8 mouse cellular contexts compared by ENCODE assay signal in the genomic region with DNA sequence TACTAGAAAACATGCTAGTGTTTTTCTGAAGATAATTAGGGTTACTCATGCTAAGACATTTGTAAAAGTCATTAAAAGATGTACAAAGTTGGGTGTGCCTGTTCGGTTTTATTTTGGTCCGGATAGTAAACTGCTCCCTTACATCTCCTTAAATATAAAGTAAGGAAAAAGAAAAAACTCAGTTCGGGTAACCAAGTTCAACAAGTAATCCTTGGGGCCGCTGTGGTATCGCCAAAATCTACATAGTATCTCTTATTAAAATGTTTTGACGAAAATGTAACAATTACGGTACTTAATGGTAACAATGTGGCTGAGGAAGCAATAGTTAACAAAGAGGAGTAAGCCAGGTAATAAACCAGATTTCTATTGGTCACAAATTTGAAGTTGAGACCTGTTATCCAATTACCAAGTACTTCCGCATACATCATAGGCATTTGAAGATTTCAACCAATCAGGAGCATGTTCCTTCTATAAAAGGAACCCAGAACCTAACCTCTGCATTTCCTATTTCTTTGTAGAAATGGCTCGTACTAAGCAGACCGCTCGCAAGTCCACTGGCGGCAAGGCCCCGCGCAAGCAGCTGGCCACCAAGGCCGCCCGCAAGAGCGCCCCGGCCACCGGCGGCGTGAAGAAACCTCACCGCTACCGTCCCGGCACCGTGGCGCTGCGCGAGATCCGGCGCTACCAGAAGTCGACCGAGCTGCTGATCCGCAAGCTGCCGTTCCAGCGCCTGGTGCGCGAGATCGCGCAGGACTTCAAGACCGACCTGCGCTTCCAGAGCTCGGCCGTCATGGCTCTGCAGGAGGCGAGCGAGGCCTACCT. TPM values are rescaled to one million over a fixed set of nuclear protein-coding genes. Genes with fewer than 3 reads are reported as not detected.
DNase-seq lines count a peak whose midpoint lies in the region; ATAC-seq lines count a peak whose summit lies in the region.

Hist1h3f (plus strand) TSS at position 88 of the 822 bp plus-strand sequence.

- peak; percentile 96 for ATAC-seq in hindbrain, embryonic 12.5 days (ENCODE audit: low FRiP score)

- peak within 1 kb of the TSS; percentile 92 for H3K27ac ChIP-seq in hindbrain, embryonic 12.5 days

- peak; percentile 83 for DNase-seq in T-cell, adult 2 months (ENCODE audit: low spot score)
- DNase-seq in cerebellum, adult 9-11 months: peak; percentile 86
- peak; percentile 57 to 66 for DNase-seq in frontal cortex, postnatal 10 days (ENCODE audit: low spot score in 2 of 2)
- DNase-seq in layer of hippocampus, postnatal 14 days (ENCODE audit: low spot score in 2 of 2): peak; percentile 77 to 95
- DNase-seq in lung, postnatal 10 days: peak; percentile 84
- peak; percentile 83 for DNase-seq in right cerebral cortex, adult 18-20 months
- peak; percentile 48 for DNase-seq in urinary bladder, postnatal 25 days (ENCODE audit: low spot score)

- H3K9ac ChIP-seq in hindbrain, embryonic 12.5 days: peak within 1 kb of the TSS; percentile 69

- peak within 1 kb of the TSS; percentile 46 for H3K4me3 ChIP-seq in hindbrain, embryonic 12.5 days

- H3K36me3 ChIP-seq in hindbrain, embryonic 12.5 days: no peaks in the 10 kb centered on the region

- no peaks in the 10 kb centered on the region for H3K9me3 ChIP-seq in hindbrain, embryonic 12.5 days (replicated peaks)

- under 1% methylated on average over 33 of the region's 45 CpGs for WGBS in hindbrain, embryonic 12.5 days

- H3K27me3 ChIP-seq in hindbrain, embryonic 12.5 days: no peaks in the 10 kb centered on the region

- H3K4me2 ChIP-seq in hindbrain, embryonic 12.5 days (replicated peaks): peak within 1 kb of the TSS; percentile 69

- H3K4me1 ChIP-seq in hindbrain, embryonic 12.5 days: peaks cover 4% of the 10 kb centered on the region

RNA-seq across cellular contexts. Expression of gene Hist1h3f, which starts in this region (rescaled TPM):
- 0.66 and 1.4 TPM in 2 replicates for polyA plus RNA-seq in hindbrain, embryonic 12.5 days (2016; fragmentation: Nextera tagmentation; extraction: Ambion mirVana)
- total RNA-seq in layer of hippocampus, postnatal 14 days (2021): 10 to 100 TPM; 19.7 to 24.2 TPM

Comparison
In these comparisons a context has a peak if more than half of its experiments do, and no peak if none do; other contexts are left out.
1. Peak in every context shown above with its lines: DNase-seq, ATAC-seq, H3K4me3 ChIP-seq and H3K27ac ChIP-seq.